Mouse (Mus musculus) T-helper 2 cell (primary cell): Measurements from ENCODE around the gene Eif2ak2.

Experiments
- in situ Hi-C: fragments of 300-600 bp; cut with MboI, MseI; formaldehyde crosslinking; loops from one replicate; pipeline ENCODE4 v1.15.1; 2025; ENCODE audit warnings: high pct_unique_total_duplicates

Gene Eif2ak2

GRCm38 (mm10) chr17:78882401-78883112 lies at the start of gene Eif2ak2:
Eif2ak2 (minus strand) TSS chr17:78882573.
- in situ Hi-C loops: no loop called here

- in situ Hi-C loops: loop anchor here (5.0 to 25.0 kb wide), 2 partner anchors 80 to 1270 kb away; partner anchors contain the start of genes Gpatch11 and Heatr5b
These were observed 35.3 kb upstream of the Eif2ak2 start for GRCm38 (mm10) chr17:78917696-78918095.

GRCm38 (mm10) chr17:78916899-78917298 lies 34.5 kb upstream of the Eif2ak2 start:
- in situ Hi-C loops: loop anchor here (5.0 to 25.0 kb wide), 2 partner anchors 80 to 1270 kb away; partner anchors contain the start of genes Gpatch11 and Heatr5b

GRCm38 (mm10) chr17:78916369-78916813 lies 34.0 kb upstream of the Eif2ak2 start, which contains the start of gene Cebpzos:
Cebpzos (plus strand) TSS chr17:78916500.
- in situ Hi-C loops: loop anchor here (5.0 to 25.0 kb wide), 2 partner anchors 79 to 1271 kb away; partner anchors contain the start of genes Gpatch11 and Heatr5b

- in situ Hi-C loops: loop anchor here (5.0 to 25.0 kb wide), 2 partner anchors 78 to 1272 kb away; partner anchors contain the start of genes Gpatch11 and Heatr5b
These were observed 33.4 kb upstream of the Eif2ak2 start for GRCm38 (mm10) chr17:78915772-78916171.

- in situ Hi-C loops: loop anchor here (25.0 kb wide), 1 partner anchor 1273 kb away; no protein-coding TSS in a partner anchor
These were observed 31.5 kb upstream of the Eif2ak2 start for GRCm38 (mm10) chr17:78913921-78914320.

- in situ Hi-C loops: loop anchor here (25.0 kb wide), 1 partner anchor 1274 kb away; no protein-coding TSS in a partner anchor
These were observed 30.5 kb upstream of the Eif2ak2 start for GRCm38 (mm10) chr17:78912861-78913281.

- in situ Hi-C loops: loop anchor here (25.0 kb wide), 1 partner anchor 1278 kb away; no protein-coding TSS in a partner anchor
These were observed 27.0 kb upstream of the Eif2ak2 start for GRCm38 (mm10) chr17:78909374-78909773.

GRCm38 (mm10) chr17:78906892-78907291 lies 24.5 kb upstream of the Eif2ak2 start, which contains the start of gene Sult6b1:
Sult6b1 (minus strand) TSS chr17:78906992.
- in situ Hi-C loops: loop anchor here (25.0 kb wide), 1 partner anchor 1280 kb away; no protein-coding TSS in a partner anchor

GRCm38 (mm10) chr17:78903158-78903557 lies 20.8 kb upstream of the Eif2ak2 start:
- in situ Hi-C loops: loop anchor here (25.0 kb wide), 1 partner anchor 1284 kb away; no protein-coding TSS in a partner anchor

GRCm38 (mm10) chr17:78895394-78895793 lies 13.0 kb upstream of the Eif2ak2 start:
- in situ Hi-C loops: loop anchor here (10.0 kb wide), 1 partner anchor 569 kb away; no protein-coding TSS in a partner anchor

GRCm38 (mm10) chr17:78894991-78895390 lies 12.6 kb upstream of the Eif2ak2 start:
- in situ Hi-C loops: loop anchor here (10.0 kb wide), 1 partner anchor 570 kb away; no protein-coding TSS in a partner anchor

- in situ Hi-C loops: loop anchor here (10.0 kb wide), 1 partner anchor 574 kb away; no protein-coding TSS in a partner anchor
These were observed 8.6 kb upstream of the Eif2ak2 start for GRCm38 (mm10) chr17:78891020-78891419.

GRCm38 (mm10) chr17:78889184-78889583 lies 6.8 kb upstream of the Eif2ak2 start:
- in situ Hi-C loops: no loop called here

- in situ Hi-C loops: no loop called here
These were observed 6.2 kb upstream of the Eif2ak2 start for GRCm38 (mm10) chr17:78888554-78888953.

- in situ Hi-C loops: no loop called here
These were observed 3.1 kb upstream of the Eif2ak2 start for GRCm38 (mm10) chr17:78885286-78886065.

- in situ Hi-C loops: no loop called here
These were observed 918 bp upstream of the Eif2ak2 start for GRCm38 (mm10) chr17:78883291-78883690.

- in situ Hi-C loops: no loop called here
These were observed 482 bp downstream of the Eif2ak2 start for GRCm38 (mm10) chr17:78881878-78882304.

- in situ Hi-C loops: no loop called here
These were observed 8.5 kb downstream of the Eif2ak2 start for GRCm38 (mm10) chr17:78873886-78874285.

- in situ Hi-C loops: no loop called here
These were observed 26.1 kb downstream of the Eif2ak2 start for GRCm38 (mm10) chr17:78856243-78856642.

- in situ Hi-C loops: no loop called here
These were observed 40.0 kb downstream of the Eif2ak2 start for GRCm38 (mm10) chr17:78842271-78842928.
